Mouse (Mus musculus) cortical plate, adult 2 months (tissue): ENCODE results near the gene Dnajb12. TPM values are rescaled to one million over a fixed set of nuclear protein-coding genes. Genes with fewer than 3 reads are reported as not detected.

Experiments
- H3K27ac ChIP-seq: fragments of 200-500 bp; 2 replicates; pipeline ENCODE4 v1.5.1; 2012; ENCODE audit warnings: low read length, control low read depth, inconsistent platforms; ENCODE audit not compliant: insufficient read depth
- H3K4me1 ChIP-seq: fragments of 200-500 bp; 2 replicates; pipeline ENCODE4 v1.6.1; 2011; ENCODE audit warnings: low read length; ENCODE audit not compliant: control insufficient read depth, insufficient read depth
- H3K4me3 ChIP-seq: fragments of 200-500 bp; 2 replicates; pipeline ENCODE4 v1.5.1; 2011; ENCODE audit warnings: mild to moderate bottlenecking, low read length, control low read depth; ENCODE audit not compliant: insufficient read depth
- CTCF ChIP-seq: fragments of 200-500 bp; IDR thresholded peaks from 2 replicates; pipeline ENCODE4 v1.5.1; 2011; ENCODE audit warnings: mild to moderate bottlenecking, control low read depth, low read length; ENCODE audit not compliant: insufficient read depth; ENCODE audit errors: extremely low read depth
- POLR2A ChIP-seq: fragments of 200-500 bp; IDR thresholded peaks from 2 replicates; pipeline ENCODE4 v1.6.1; 2011; ENCODE audit warnings: mild to moderate bottlenecking, low read length, control low read depth; ENCODE audit not compliant: insufficient read depth; ENCODE audit errors: extremely low read depth
- polyA plus RNA-seq: library from polyadenylated mRNA; depleted of rRNA; stranded (reverse); fragments of >200 nt; gene quantifications from 2 replicates; pipeline ENCODE4 v1.2.3, GENCODE M21; 2012

The Dnajb12 gene
- polyA plus RNA-seq, 1 experiment, result 45.0 TPM

DNA sequence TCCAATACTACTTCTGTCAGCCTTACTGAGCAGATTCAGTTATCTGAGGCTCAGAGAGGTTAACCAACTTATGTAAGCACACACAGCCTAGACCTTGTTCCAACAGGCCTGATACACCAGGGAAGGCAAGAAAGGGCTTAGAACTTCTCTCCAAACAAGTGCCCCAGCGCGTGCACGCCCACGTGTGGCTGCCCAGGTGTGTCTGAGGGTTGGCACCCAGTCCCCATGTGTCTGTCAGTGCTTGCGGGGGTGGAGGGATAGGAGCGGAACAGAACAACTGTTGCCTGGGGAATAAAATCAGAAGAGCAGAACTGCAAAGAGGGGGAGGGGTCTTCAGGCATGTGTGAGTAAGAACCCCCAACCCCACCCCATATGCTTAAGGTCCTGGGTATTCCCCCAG lies 31.7 kb downstream of the Dnajb12 start:
- Histone ChIP-seq H3K4me3 (no peak overlapping the region), H3K27ac (no peak overlapping the region), H3K4me1 (peaks cover 4% of the 10 kb centered on the region)
- TF ChIP-seq POLR2A (no peak), CTCF (no peak)

GRCm38 (mm10) chr10:59911561-59912198 lies 32.3 kb downstream of the Dnajb12 start:
- H3K27ac ChIP-seq, result no peak overlapping the region
- TF ChIP-seq POLR2A, result no peak
- TF ChIP-seq CTCF, result no peak
- H3K4me3 ChIP-seq, result no peak overlapping the region

GRCm38 (mm10) chr10:59915196-59915962 lies 36.0 kb downstream of the Dnajb12 start:
- Histone ChIP-seq H3K27ac (no peak overlapping the region), H3K4me3 (no peak overlapping the region), H3K4me1 (peaks cover 2% of the 10 kb centered on the region; the same call in 1 of the 2 replicates)
- no peak for TF ChIP-seq CTCF
- no peak for TF ChIP-seq POLR2A

More at GRCm38 (mm10) chr10:59911561-59912198, 32.3 kb downstream of the Dnajb12 start:
- peaks cover 4% of the 10 kb centered on the region for H3K4me1 ChIP-seq

- Histone ChIP-seq H3K27ac (no peak overlapping the region), H3K4me1 (no peaks in the 10 kb centered on the region), H3K4me3 (no peak overlapping the region)
- TF ChIP-seq POLR2A, result no peak
These were observed 36.8 kb downstream of the Dnajb12 start for GRCm38 (mm10) chr10:59916159-59916558.

DNA sequence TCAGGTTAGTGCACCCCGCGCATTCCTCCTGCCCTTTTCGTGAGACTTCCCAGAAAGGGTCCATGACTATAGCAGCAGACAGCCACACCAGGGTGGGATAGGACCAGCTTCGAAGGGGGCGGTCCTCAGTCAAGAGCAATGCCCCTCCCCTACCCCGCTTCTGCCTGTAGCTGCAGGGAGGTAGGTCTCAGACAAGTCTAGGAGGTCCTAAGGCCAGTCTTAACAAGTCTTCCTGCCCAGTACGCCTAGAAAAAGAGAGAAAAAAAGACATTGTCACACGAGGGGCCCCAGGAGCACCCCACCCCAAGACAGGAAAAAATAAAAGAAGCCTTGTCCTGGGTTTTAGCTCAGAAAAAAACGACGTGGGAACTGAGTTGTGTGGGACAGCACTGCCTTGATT lies 37.3 kb downstream of the Dnajb12 start:
- no peak overlapping the region for H3K27ac ChIP-seq
- TF ChIP-seq POLR2A, result no peak
- TF ChIP-seq CTCF, result no peak
- H3K4me3 ChIP-seq, result no peak overlapping the region
- no peaks in the 10 kb centered on the region for H3K4me1 ChIP-seq

DNA sequence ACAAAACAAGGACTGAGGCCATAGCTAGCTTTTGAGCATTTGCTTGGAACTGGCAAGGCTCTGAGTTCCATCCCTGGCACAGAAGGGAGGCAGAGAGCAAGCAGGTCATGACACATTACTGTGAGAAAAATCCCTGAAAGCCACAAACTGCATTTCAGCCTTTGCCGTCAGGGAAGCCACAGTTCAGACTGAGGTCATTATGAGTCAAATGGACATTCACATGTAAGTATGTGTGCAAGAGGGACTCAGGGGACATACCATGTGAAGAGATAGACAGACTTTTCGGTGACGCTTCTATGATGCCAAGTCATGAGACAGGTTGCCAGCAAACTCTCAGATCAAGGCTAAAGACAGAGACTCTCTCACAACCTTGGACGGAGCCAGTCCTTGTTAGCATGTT lies 38.8 kb downstream of the Dnajb12 start:
- Histone ChIP-seq H3K27ac (no peak overlapping the region), H3K4me1 (no peaks in the 10 kb centered on the region), H3K4me3 (no peak overlapping the region)
- TF ChIP-seq CTCF, result no peak
- no peak for TF ChIP-seq POLR2A

- H3K4me3 ChIP-seq, result no peak overlapping the region
- H3K4me1 ChIP-seq, result no peaks in the 10 kb centered on the region
- TF ChIP-seq CTCF, result no peak
- TF ChIP-seq POLR2A, result no peak
- H3K27ac ChIP-seq, result no peak overlapping the region
These were observed 40.3 kb downstream of the Dnajb12 start for GRCm38 (mm10) chr10:59919494-59920181.

GRCm38 (mm10) chr10:59920485-59920809 lies 41.1 kb downstream of the Dnajb12 start:
- H3K4me3 ChIP-seq, result peak overlapping the region; percentile 37; the same call in 1 of the 2 replicates
- no peak overlapping the region for H3K27ac ChIP-seq
- TF ChIP-seq POLR2A, result no peak
- no peak for TF ChIP-seq CTCF
- H3K4me1 ChIP-seq, result no peaks in the 10 kb centered on the region

DNA sequence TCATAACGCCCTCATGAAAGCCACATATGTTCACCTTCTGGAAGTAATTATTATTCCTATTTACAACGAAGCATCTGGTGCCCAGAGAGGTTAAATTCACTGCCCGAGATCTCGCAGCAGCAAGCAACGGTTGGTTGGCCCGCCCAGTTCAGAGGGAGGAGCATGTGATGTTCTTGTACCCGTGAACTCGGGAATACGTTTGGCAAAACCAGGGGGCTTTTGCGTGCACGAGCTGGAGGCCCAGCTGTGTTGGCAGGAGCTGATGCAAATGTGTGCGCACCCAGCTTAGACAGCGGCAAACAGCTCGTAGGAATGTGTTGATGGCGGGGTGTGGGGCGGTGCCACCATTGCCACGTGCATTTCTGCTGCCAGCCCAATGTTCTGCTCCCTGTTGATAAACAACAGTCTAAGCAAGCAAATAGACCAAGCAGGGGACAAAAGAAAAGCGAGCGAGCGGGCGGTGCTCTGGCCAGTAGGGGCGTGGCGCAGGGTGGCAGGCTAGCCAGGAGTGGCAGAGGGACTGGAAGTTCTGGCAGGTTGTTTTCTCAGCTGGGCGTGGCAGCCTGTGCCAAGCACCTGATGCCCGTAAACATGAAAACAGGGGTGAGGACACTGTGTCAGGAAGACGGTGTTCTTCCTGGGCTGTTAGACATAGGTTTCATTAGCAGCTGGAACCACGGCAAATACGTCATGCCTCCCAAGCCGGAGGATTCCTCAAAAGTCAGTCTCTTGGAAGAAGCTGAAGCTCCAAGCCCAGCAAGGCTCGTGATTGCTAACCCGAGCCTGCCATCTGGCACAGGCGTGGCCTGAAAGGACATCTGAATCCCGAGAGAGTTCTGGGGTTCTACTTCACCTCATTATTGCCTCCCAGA lies 41.7 kb downstream of the Dnajb12 start:
- peak overlapping the region; percentile 37 for H3K4me3 ChIP-seq
- no peak overlapping the region for H3K27ac ChIP-seq
- no peaks in the 10 kb centered on the region for H3K4me1 ChIP-seq
- TF ChIP-seq POLR2A (peak; percentile 34), CTCF (no peak)
